Mouse (Mus musculus) MEL (cell line): ENCODE data around the gene Tspo2. TPM values are rescaled to one million over a fixed set of nuclear protein-coding genes. Genes with fewer than 3 reads are reported as not detected.
A peak's percentile ranks its signal among the peaks of the same experiment; 100 is the strongest.

Experiments
- DNase-seq: peaks from one replicate; pipeline ENCODE4 v3.0.0; 2011; ENCODE audit warnings: low read depth, low spot score
- H3K27ac ChIP-seq: 2 replicates; pipeline ENCODE4 v1.5.1; 2012; ENCODE audit warnings: low read depth, mild to moderate bottlenecking, control low read depth, low read length, moderate library complexity; ENCODE audit not compliant: control insufficient read depth
- H3K27me3 ChIP-seq, 2 experiments: fragments of 150-350 bp in 1 of 2; sonication (generic) in 1 of 2; 2 replicates each; pipeline ENCODE4 v1.6.1; 2012; ENCODE audit warnings: low read length in 2 of 2, mild to moderate bottlenecking in 2 of 2, improper control_type of control experiment in 1 of 2, moderate library complexity in 1 of 2; ENCODE audit not compliant: insufficient read depth in 2 of 2, control insufficient read depth in 1 of 2
- H3K36me3 ChIP-seq, 2 experiments: 2 replicates each; pipeline ENCODE4 v1.6.1; 2012 to 2014; ENCODE audit warnings: low read length in 2 of 2, improper control_type of control experiment in 1 of 2, inconsistent platforms in 1 of 2, mild to moderate bottlenecking in 1 of 2; ENCODE audit not compliant: insufficient read depth in 2 of 2, control insufficient read depth in 1 of 2
- H3K4me1 ChIP-seq, 2 experiments: fragments of 150-350 bp in 1 of 2; sonication (generic) in 1 of 2; 2 replicates each; pipeline ENCODE4 v1.6.1; 2012; ENCODE audit warnings: low read length in 2 of 2, improper control_type of control experiment in 1 of 2, mild to moderate bottlenecking in 1 of 2; ENCODE audit not compliant: insufficient read depth in 2 of 2, control insufficient read depth in 1 of 2
- H3K4me3 ChIP-seq, 2 experiments: fragments of 150-350 bp in 1 of 2; sonication (generic) in 1 of 2; 2 replicates each; pipeline ENCODE4 v1.5.1; 2012; ENCODE audit warnings: low read depth in 2 of 2, low read length in 2 of 2, mild to moderate bottlenecking in 2 of 2, moderate library complexity in 2 of 2, control low read depth in 1 of 2, improper control_type of control experiment in 1 of 2; ENCODE audit not compliant: control insufficient read depth in 1 of 2, insufficient read depth in 1 of 2
- H3K79me2 ChIP-seq: 2 replicates; pipeline ENCODE4 v1.6.1; 2012; ENCODE audit warnings: mild to moderate bottlenecking, low read length, moderate library complexity; ENCODE audit not compliant: control insufficient read depth, poor library complexity, insufficient read depth
- H3K9ac ChIP-seq: 2 replicates; pipeline ENCODE4 v1.6.1; 2012; ENCODE audit warnings: low read depth, mild to moderate bottlenecking, control low read depth, low read length, moderate library complexity; ENCODE audit not compliant: control insufficient read depth, poor library complexity, severe bottlenecking
- H3K9me3 ChIP-seq: fragments of 150-350 bp; sonication (generic); replicated peaks from 2 replicates; pipeline ENCODE4 v1.6.1; 2012; ENCODE audit warnings: mild to moderate bottlenecking, low read length, improper control_type of control experiment, moderate library complexity; ENCODE audit not compliant: insufficient read depth
- BHLHE40 ChIP-seq: IDR thresholded peaks from 2 replicates; pipeline ENCODE4 v1.6.1; 2012; ENCODE audit warnings: low read depth, mild to moderate bottlenecking, inconsistent platforms, low read length, improper control_type of control experiment, borderline replicate concordance
- CHD1 ChIP-seq: IDR thresholded peaks from 2 replicates; pipeline ENCODE4 v1.6.1; 2012; ENCODE audit warnings: low read depth, mild to moderate bottlenecking, inconsistent platforms, low read length, improper control_type of control experiment
- CHD2 ChIP-seq: IDR thresholded peaks from 2 replicates; pipeline ENCODE4 v1.6.1; 2011; ENCODE audit warnings: low read length, improper control_type of control experiment
- CTCF ChIP-seq, 3 experiments: IDR thresholded peaks in 2 of 3; conservative IDR thresholded peaks in 1 of 3; 2 replicates each; pipeline ENCODE4 v1.5.1; 2011 to 2012; ENCODE audit warnings: low read length in 3 of 3, low read depth in 2 of 3, mild to moderate bottlenecking in 2 of 3, improper control_type of control experiment in 1 of 3, inconsistent platforms in 1 of 3, mixed read lengths in 1 of 3, moderate library complexity in 1 of 3; ENCODE audit not compliant: control insufficient read depth in 1 of 3, insufficient read depth in 1 of 3, poor library complexity in 1 of 3, severe bottlenecking in 1 of 3
- E2F4 ChIP-seq: IDR thresholded peaks from 2 replicates; pipeline ENCODE4 v1.6.1; 2011; ENCODE audit warnings: low read depth, low read length, improper control_type of control experiment, borderline replicate concordance
- ELF1 ChIP-seq: IDR thresholded peaks from 2 replicates; pipeline ENCODE4 v1.6.1; 2014; ENCODE audit warnings: low read depth, mild to moderate bottlenecking, inconsistent platforms, low read length, improper control_type of control experiment, moderate library complexity
- EP300 ChIP-seq, 2 experiments: IDR thresholded peaks; 2 replicates each; pipeline ENCODE4 v1.6.1; 2011; ENCODE audit warnings: improper control_type of control experiment in 2 of 2, low read length in 2 of 2, low read depth in 1 of 2, mild to moderate bottlenecking in 1 of 2
- ETS1 ChIP-seq: IDR thresholded peaks from 2 replicates; pipeline ENCODE4 v1.6.1; 2012; ENCODE audit warnings: low read depth, mild to moderate bottlenecking, inconsistent platforms, low read length, improper control_type of control experiment, moderate library complexity
- GABPA ChIP-seq: IDR thresholded peaks from 2 replicates; pipeline ENCODE4 v1.6.1; 2012; ENCODE audit warnings: low read depth, mild to moderate bottlenecking, inconsistent platforms, low read length, improper control_type of control experiment, moderate library complexity
- GATA1 ChIP-seq: IDR thresholded peaks from 2 replicates; pipeline ENCODE4 v1.6.1; 2011; ENCODE audit warnings: low read depth, low read length, improper control_type of control experiment
- JUND ChIP-seq: IDR thresholded peaks from 2 replicates; pipeline ENCODE4 v1.6.1; 2011; ENCODE audit warnings: low read depth, mild to moderate bottlenecking, improper control_type of control experiment, low read length
- MAFK ChIP-seq: IDR thresholded peaks from 2 replicates; pipeline ENCODE4 v1.6.1; 2011; ENCODE audit warnings: low read depth, mild to moderate bottlenecking, low read length, improper control_type of control experiment, borderline replicate concordance
- MAX ChIP-seq: IDR thresholded peaks from 2 replicates; pipeline ENCODE4 v1.6.1; 2011; ENCODE audit warnings: low read length, improper control_type of control experiment
- MAZ ChIP-seq: IDR thresholded peaks from 2 replicates; pipeline ENCODE4 v1.6.1; 2012; ENCODE audit warnings: low read depth, mild to moderate bottlenecking, inconsistent platforms, low read length, improper control_type of control experiment
- MEF2A ChIP-seq: IDR thresholded peaks from 2 replicates; pipeline ENCODE4 v1.6.1; 2014; ENCODE audit warnings: low read depth, mild to moderate bottlenecking, inconsistent platforms, low read length, improper control_type of control experiment; ENCODE audit not compliant: poor library complexity, insufficient replicate concordance, severe bottlenecking; ENCODE audit errors: extremely low read depth
- MXI1 ChIP-seq: IDR thresholded peaks from 2 replicates; pipeline ENCODE4 v1.6.1; 2011; ENCODE audit warnings: mild to moderate bottlenecking, low read depth, low read length, improper control_type of control experiment
- MYB ChIP-seq: IDR thresholded peaks from 2 replicates; pipeline ENCODE4 v1.6.1; 2011; ENCODE audit warnings: mild to moderate bottlenecking, low read depth, low read length, improper control_type of control experiment
- MYC ChIP-seq: IDR thresholded peaks from 2 replicates; pipeline ENCODE4 v1.6.1; 2011; ENCODE audit warnings: low read depth, mild to moderate bottlenecking, low read length, improper control_type of control experiment, moderate library complexity
- NELFE ChIP-seq: IDR thresholded peaks from 2 replicates; pipeline ENCODE4 v1.6.1; 2011; ENCODE audit warnings: low read depth, low read length, improper control_type of control experiment
- NRF1 ChIP-seq: IDR thresholded peaks from 2 replicates; pipeline ENCODE4 v1.6.1; 2014; ENCODE audit warnings: low read depth, mild to moderate bottlenecking, inconsistent platforms, low read length, improper control_type of control experiment, moderate library complexity; ENCODE audit not compliant: poor library complexity, insufficient read depth, severe bottlenecking
- POLR2A ChIP-seq, 2 experiments: IDR thresholded peaks; 2 replicates each; pipeline ENCODE4 v1.6.1; 2011 to 2012; ENCODE audit warnings: low read length in 2 of 2, mild to moderate bottlenecking in 2 of 2, control low read depth in 1 of 2, improper control_type of control experiment in 1 of 2, low read depth in 1 of 2, moderate library complexity in 1 of 2; ENCODE audit not compliant: control insufficient read depth in 1 of 2, insufficient read depth in 1 of 2, poor library complexity in 1 of 2
- POLR2AphosphoS5 ChIP-seq: IDR thresholded peaks from 2 replicates; pipeline ENCODE4 v1.6.1; 2012; ENCODE audit warnings: low read depth, borderline replicate concordance, mild to moderate bottlenecking, inconsistent platforms, low read length, moderate library complexity, mixed read lengths
- RCOR1 ChIP-seq: IDR thresholded peaks from 2 replicates; pipeline ENCODE4 v1.6.1; 2012; ENCODE audit warnings: low read depth, mild to moderate bottlenecking, inconsistent platforms, low read length, improper control_type of control experiment
- SIN3A ChIP-seq: IDR thresholded peaks from 2 replicates; pipeline ENCODE4 v1.6.1; 2012; ENCODE audit warnings: low read length, improper control_type of control experiment, inconsistent platforms
- SMC3 ChIP-seq: IDR thresholded peaks from 2 replicates; pipeline ENCODE4 v1.6.1; 2011; ENCODE audit warnings: low read depth, low read length, improper control_type of control experiment
- TBP ChIP-seq: IDR thresholded peaks from 2 replicates; pipeline ENCODE4 v1.8.0; 2011; ENCODE audit warnings: low read depth, low read length, improper control_type of control experiment
- UBTF ChIP-seq: IDR thresholded peaks from 2 replicates; pipeline ENCODE4 v1.6.1; 2012; ENCODE audit warnings: low read depth, mild to moderate bottlenecking, inconsistent platforms, low read length, improper control_type of control experiment, moderate library complexity, borderline replicate concordance; ENCODE audit not compliant: insufficient read depth
- USF1 ChIP-seq: IDR thresholded peaks from 2 replicates; pipeline ENCODE4 v1.6.1; 2014; ENCODE audit warnings: low read depth, mild to moderate bottlenecking, inconsistent platforms, low read length, improper control_type of control experiment, moderate library complexity
- USF2 ChIP-seq, 2 experiments: IDR thresholded peaks; 2 replicates each; pipeline ENCODE4 v1.6.1; 2011 to 2012; ENCODE audit warnings: improper control_type of control experiment in 2 of 2, low read length in 2 of 2, borderline replicate concordance in 1 of 2, inconsistent platforms in 1 of 2, low read depth in 1 of 2, mild to moderate bottlenecking in 1 of 2; ENCODE audit not compliant: insufficient read depth in 1 of 2
- ZC3H11A ChIP-seq: IDR thresholded peaks from 2 replicates; pipeline ENCODE4 v1.6.1; 2012; ENCODE audit warnings: low read depth, mild to moderate bottlenecking, inconsistent platforms, low read length, improper control_type of control experiment
- ZNF384 ChIP-seq: IDR thresholded peaks from 2 replicates; pipeline ENCODE4 v1.6.1; 2012; ENCODE audit warnings: low read depth, mild to moderate bottlenecking, inconsistent platforms, low read length, improper control_type of control experiment
- polyA plus RNA-seq, 2 experiments: library from polyadenylated mRNA; stranded (reverse) in 1 of 2; unstranded in 1 of 2; fragments of >175 nt in 1 of 2; fragments of >200 nt in 1 of 2; gene quantifications; 2 replicates each; pipeline versions ENCODE4 v1.2.1 to v1.2.4; 2012; ENCODE audit warnings: low replicate concordance in 2 of 2, low read depth in 1 of 2; ENCODE audit not compliant: insufficient read length in 2 of 2, insufficient read depth in 1 of 2, missing spikeins in 1 of 2
- total RNA-seq: library from RNA; depleted of rRNA; stranded (reverse); fragments of 300-350 nt; gene quantifications from 2 replicates; pipeline ENCODE4 v1.2.3, GENCODE M21; 2012

Tspo2 gene
- total and polyA plus RNA-seq, 3 experiments, result 3.7 to 14.6 TPM; not detected in 1

DNA sequence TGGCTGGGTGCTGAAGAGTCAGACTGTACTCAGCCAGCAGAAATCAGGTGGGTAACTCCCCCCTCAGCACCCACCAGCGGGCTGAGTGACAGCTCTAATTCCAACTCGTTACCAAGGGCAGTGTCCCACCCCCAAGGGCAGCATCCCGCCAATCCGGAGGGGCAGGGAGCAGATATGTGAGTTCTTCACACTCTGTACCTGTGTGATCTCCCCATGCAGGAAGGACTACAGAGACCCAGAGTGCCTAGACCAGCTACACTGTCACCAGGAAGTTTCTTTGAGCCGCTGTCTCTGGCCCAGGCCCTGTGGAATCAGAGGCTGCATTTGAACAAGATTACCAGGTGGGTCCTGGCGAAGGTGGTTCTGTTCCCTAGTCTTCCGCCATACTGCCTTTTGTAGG, 2.9 kb upstream of the Tspo2 start:
- H3K4me1 ChIP-seq, result peaks cover 2 to 51% of the 10 kb centered on the region in 2 experiments; a peak in 3 of 4 replicates
- no peaks in the 10 kb centered on the region for H3K27me3 ChIP-seq
- peak overlapping the region; percentile 47 for H3K27ac ChIP-seq
- TF ChIP-seq MXI1 (peak; percentile 25; the same call in 1 of the 2 replicates), ETS1 (0 out of 2 replicates have a peak, but pooled peaks have one; percentile 13), ZNF384 (no peak), SIN3A (0 out of 2 replicates have a peak, but pooled peaks have one; percentile 13)
- DNase-seq, result peak; percentile 75
- H3K79me2 ChIP-seq, result no peaks in the 10 kb centered on the region; the same call in none of the 2 replicates
- no peaks in the 10 kb centered on the region for H3K9me3 ChIP-seq
- peak overlapping the region; percentile 75 for H3K9ac ChIP-seq
- peaks cover 0 to 28% of the 10 kb centered on the region in 2 experiments; a peak in 2 of 4 replicates for H3K36me3 ChIP-seq
- H3K4me3 ChIP-seq, result peak overlapping the region; percentile 69 to 75

DNA sequence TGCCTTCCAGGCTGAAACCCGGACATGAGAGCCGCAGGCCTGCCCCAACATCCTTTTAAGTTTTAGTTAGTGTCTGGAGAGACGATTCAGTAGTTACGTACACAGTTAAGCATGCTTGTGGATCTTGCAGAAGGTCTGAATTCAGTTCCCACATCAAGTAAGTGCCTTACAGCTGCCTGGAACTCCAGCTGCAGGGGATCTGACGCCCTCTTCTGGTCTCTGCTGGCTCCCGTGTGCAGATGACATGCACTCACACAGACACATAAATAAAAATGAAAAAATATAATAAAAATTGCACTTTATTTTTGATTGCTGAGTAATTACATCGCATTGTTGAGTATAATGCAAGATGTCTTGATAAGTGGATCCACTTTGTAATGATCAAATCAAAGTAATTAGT, 2.2 kb upstream of the Tspo2 start:
- peak; percentile 67 for DNase-seq
- no peak overlapping the region for H3K27ac ChIP-seq
- H3K9me3 ChIP-seq, result no peaks in the 10 kb centered on the region
- no peaks in the 10 kb centered on the region for H3K27me3 ChIP-seq
- H3K4me3 ChIP-seq, result peak overlapping the region in 1 of 2 experiments; percentile 75; a peak in 2 of 4 replicates
- no peaks in the 10 kb centered on the region; the same call in none of the 2 replicates for H3K79me2 ChIP-seq
- H3K36me3 ChIP-seq, result peaks cover 0 to 28% of the 10 kb centered on the region in 2 experiments; a peak in 2 of 4 replicates
- H3K9ac ChIP-seq, result no peak overlapping the region
- peaks cover 2 to 51% of the 10 kb centered on the region in 2 experiments; a peak in 3 of 4 replicates for H3K4me1 ChIP-seq
- no peak for TF ChIP-seq MEF2A
- no peak for TF ChIP-seq UBTF
- TF ChIP-seq USF2 (IDR thresholded peaks at IDR 0.05; ENCODE audit: borderline replicate concordance in 1 of 2, insufficient read depth in 1 of 2, low read depth in 1 of 2, low read length in 2 of 2), result no peak
- TF ChIP-seq E2F4, result no peak
- no peak for TF ChIP-seq TBP
- no peak for TF ChIP-seq ZNF384
- no peak for TF ChIP-seq USF1
- TF ChIP-seq BHLHE40, result no peak
- TF ChIP-seq MYC, result no peak
- no peak for TF ChIP-seq CHD2
- TF ChIP-seq ZC3H11A, result peak; percentile 48
- TF ChIP-seq MAX, result no peak
- TF ChIP-seq RCOR1, result no peak
- TF ChIP-seq CTCF (IDR thresholded peaks at IDR 0.05 in 2 of 3, conservative IDR thresholded peaks at IDR 0.05 in 1 of 3; ENCODE audit: control insufficient read depth in 1 of 3, insufficient read depth in 1 of 3, low read depth in 2 of 3, low read length in 3 of 3, poor library complexity in 1 of 3, severe bottlenecking in 1 of 3), result peak; percentile 35 to 68 (median 60)
- no peak for TF ChIP-seq NELFE
- TF ChIP-seq MAZ, result 0 out of 2 replicates have a peak, but pooled peaks have one; percentile 61
- TF ChIP-seq NRF1, result no peak
- TF ChIP-seq POLR2A (IDR thresholded peaks at IDR 0.05; ENCODE audit: control insufficient read depth in 1 of 2, insufficient read depth in 1 of 2, low read depth in 1 of 2, low read length in 2 of 2, poor library complexity in 1 of 2), result no peak
- TF ChIP-seq EP300 (IDR thresholded peaks at IDR 0.05; ENCODE audit: low read depth in 1 of 2, low read length in 2 of 2), result no peak
- TF ChIP-seq SMC3, result peak; percentile 60
- TF ChIP-seq GATA1, result no peak
- TF ChIP-seq POLR2AphosphoS5, result no peak
- TF ChIP-seq ELF1, result no peak
- no peak for TF ChIP-seq GABPA
- no peak for TF ChIP-seq JUND
- TF ChIP-seq MYB, result no peak
- TF ChIP-seq SIN3A, result no peak; the same call in 1 of the 2 replicates
- no peak for TF ChIP-seq CHD1
- TF ChIP-seq MAFK, result no peak
- no peak for TF ChIP-seq ETS1
